Mouse (Mus musculus): ENCODE measurements around the gene Fry.

Gene Fry

DNA sequence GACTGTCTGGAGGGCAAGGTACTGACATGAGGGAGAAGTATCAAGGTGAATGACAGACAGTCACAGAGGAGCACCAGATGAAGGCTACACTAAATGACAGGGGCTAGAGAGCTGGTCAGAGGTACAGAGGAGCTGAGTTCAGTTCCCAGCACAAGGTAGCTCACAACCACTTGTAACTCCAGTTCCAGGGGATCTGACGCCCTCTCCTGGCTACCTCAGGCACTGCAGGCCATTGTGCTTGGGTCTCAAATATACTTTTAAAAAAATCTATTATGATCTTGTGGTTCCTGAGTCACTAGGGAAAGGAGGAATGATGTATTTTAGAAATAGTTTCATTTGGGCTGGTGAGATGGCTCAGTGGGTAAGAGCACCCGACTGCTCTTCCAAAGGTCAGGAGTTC is 229.4 kb downstream of the Fry start:
- no peak for DNase-seq

GRCm38 (mm10) chr5:150348302-150348701 is 229.9 kb downstream of the Fry start:
- DNase-seq, result no peak

GRCm38 (mm10) chr5:150351191-150351590 is 232.7 kb downstream of the Fry start:
- no peak for DNase-seq

DNA sequence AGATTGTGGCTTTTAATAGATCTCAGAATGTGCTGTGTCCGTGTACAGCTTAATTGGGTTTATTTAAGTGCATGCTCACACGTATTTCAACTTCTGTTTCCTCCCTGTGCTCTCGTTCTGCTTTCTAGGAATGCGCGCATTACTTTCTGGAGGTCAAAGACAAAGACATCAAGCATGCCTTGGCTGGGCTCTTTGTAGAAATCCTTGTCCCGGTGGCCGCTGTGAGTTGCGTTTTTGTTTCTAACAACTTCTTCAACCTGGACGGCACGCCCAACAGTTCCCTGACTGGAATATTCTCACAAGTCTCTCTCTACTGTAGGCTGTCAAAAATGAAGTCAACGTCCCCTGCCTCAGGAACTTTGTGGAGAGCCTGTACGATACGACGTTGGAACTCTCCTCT is 240.2 kb downstream of the Fry start:
- DNase-seq, result no peak

DNA sequence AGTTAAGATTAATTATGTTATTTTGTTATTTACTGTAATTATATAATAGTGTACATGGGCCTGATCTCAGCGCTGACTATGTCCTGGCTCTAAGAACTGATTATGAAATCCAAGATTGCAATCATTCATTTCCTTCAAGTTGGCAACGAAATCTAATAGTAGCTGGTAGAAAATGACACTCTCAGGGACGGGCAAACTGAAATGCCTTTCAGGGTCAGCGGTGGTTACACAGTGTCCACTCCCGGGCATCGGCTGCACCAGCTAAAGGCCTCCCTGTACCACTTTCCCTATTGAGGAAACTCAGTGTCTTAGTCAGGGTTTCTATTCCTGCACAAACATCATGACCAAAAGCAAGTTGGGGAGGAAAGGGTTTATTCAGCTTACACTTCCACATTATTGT is 243.8 kb downstream of the Fry start:
- no peak for DNase-seq

DNA sequence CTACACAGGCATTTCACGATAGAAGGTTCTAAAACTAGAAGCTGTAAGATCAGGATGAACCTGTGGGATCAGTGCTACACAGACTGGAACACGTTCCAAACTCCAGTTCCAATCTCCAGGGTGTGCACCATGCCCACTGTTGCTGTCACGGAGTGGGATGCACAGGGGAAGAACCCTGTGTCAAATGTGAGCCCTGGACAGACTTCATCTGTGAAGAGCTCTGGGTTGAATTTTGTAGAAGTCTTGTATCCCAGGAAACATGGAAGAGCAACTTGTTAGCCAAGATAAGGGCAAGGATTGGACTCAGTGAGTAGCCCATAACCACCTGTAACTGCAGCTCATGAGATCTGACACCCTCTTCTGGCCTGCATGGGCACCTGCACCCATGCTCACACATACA is 246.2 kb downstream of the Fry start:
- DNase-seq, result no peak

- no peak for DNase-seq
These were observed 248.6 kb downstream of the Fry start for GRCm38 (mm10) chr5:150367027-150367426.

- no peak for DNase-seq
These were observed 251.8 kb downstream of the Fry start for GRCm38 (mm10) chr5:150370291-150370690.

- no peak for DNase-seq
These were observed 252.4 kb downstream of the Fry start for GRCm38 (mm10) chr5:150370895-150371294.

DNA sequence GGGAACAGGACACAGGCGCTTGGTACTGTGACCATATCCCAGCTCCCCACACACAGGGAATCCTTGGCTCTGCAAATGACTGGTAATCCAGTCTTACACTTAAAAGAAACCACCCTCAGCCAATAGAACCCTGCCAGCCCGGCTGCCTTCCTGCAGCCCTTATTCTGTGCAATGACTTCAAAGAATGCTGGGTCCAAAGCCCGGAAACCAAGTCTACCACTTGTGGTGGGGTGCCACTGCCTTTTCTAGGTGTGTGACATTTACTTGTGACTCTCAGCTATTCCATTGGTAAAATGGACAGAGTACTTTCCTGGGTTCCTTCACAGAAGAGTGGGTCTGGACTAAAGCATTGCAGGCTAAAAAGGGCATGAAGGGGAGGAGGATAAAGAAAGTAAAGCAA is 254.5 kb downstream of the Fry start:
- no peak for DNase-seq

GRCm38 (mm10) chr5:150374778-150375559 is 256.5 kb downstream of the Fry start:
- DNase-seq, result no peak

GRCm38 (mm10) chr5:150378586-150378985 is 260.1 kb downstream of the Fry start:
- no peak for DNase-seq

DNA sequence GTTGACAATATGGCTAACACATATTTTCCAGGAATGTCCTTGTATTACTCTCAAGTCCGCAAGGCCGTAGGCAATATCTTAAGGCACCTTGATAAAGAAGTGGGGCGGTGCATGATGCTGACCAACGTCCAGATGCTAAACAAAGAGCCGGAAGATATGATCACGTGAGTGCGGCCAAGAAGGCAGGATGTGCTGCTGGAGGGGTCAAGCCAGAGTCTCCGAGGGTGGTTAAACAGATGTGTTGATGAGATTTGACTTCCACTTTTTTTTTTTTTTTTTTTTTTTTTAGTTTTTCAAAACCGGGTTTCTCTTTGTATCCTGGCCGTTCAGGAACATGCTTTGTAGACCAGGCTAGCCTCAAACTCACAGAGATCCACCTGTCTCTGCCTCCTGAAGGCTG is 262.3 kb downstream of the Fry start:
- no peak for DNase-seq

DNA sequence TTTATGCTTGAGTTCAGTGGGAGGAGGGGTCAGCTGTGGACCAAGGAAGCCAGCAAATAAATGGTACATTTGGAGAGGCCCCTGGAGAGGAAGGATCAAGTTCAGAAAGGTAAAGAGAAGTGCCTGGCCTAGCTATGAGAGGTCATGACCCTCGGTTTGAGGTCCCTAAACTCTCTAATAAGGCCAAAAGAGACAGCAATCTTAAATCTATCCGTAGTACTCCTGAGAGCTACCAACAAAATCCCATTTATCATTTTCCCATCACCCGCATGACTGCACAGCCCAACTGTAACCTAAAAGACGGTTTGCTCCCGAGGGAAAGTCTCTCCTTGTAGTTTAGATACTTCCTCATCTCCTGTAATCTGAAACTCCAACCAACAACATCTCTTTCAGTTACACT is 264.0 kb downstream of the Fry start:
- DNase-seq, result no peak

- DNase-seq, result no peak
These were observed 266.1 kb downstream of the Fry start for GRCm38 (mm10) chr5:150384272-150385215.

DNA sequence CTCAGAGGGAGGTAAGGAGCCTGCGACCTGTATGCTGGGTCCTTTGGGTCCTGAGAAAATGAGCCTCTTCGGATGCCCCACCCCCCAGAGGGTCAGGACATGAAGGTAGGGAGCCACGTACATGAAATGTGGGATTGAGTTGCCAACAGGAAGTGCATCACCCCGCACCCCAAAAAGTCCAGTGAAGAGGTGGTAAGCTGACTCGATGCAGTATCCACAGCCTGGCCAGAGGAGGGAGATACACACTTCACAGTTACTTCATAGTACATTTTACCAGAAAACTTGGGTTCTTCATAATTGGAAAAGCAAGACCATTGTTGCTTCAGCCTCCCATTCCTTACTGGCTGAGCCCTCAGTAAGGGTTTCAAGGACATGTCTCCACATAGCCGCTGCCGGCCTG is 266.8 kb downstream of the Fry start:
- no peak for DNase-seq

GRCm38 (mm10) chr5:150388623-150389022 is 270.2 kb downstream of the Fry start:
- no peak for DNase-seq

DNA sequence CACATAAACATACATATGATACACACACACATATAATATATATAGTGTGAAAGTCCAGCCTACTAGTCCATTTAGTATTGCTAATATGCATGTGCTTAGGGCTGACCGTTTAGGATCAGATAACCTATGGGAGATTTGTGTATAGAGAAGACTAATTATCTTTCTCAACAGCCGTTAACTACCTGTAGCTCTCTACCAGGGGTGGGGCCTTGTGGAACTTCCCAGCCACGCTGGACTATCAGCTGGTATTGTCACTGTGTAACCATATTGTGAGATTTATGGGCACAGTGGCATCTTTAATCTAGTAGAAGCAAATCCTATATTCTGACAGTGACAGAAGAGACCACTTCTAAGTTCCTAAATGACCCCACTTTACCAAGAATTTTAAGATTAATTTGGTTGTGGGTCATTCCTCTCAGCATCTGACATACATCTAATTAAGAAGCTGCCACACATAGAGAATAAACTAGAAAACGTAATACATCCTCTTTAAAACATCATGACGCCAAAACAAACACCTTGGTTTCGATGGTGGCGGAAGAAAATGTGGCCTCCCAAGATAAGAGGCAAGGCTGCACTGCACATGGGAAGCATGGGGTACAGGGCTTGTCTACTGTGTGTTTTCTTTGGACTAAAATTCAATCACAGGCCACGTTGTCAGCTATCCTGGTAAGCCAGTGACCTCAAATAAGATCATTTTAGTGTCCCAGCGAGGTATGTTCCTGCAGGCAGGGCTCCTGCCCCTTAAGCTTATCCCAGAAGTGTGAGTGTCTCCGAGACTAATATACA is 271.3 kb downstream of the Fry start:
- no peak for DNase-seq

- no peak for DNase-seq
These were observed 272.0 kb downstream of the Fry start for GRCm38 (mm10) chr5:150390422-150390821.

- DNase-seq, result no peak
These were observed 276.2 kb downstream of the Fry start for GRCm38 (mm10) chr5:150394645-150395044.

GRCm38 (mm10) chr5:150402832-150403447 is 284.5 kb downstream of the Fry start:
- no peak for DNase-seq

- DNase-seq, result no peak
These were observed 286.4 kb downstream of the Fry start for GRCm38 (mm10) chr5:150404867-150405266.

DNA sequence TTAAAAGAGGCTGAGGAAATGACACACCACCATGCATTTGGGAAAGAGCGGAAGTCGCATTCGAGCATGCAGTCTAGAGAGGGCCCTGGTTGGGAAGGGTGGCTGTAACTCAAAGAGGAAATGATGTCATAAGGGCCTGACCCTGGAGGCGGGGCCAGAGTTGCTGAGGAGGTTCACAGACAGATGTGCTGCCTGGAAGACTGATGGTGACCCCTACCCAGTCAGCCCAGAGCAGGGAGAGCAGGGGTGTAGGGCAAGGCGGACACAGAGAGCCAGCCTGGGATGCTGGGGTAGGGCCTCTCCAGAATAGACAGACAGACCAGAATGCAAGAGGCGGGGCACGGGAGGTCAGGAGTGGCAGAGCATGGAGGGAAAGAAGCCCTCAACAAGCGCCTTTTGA is 290.5 kb downstream of the Fry start:
- no peak for DNase-seq
